Mouse (Mus musculus) embryo, embryonic 9.5 days (tissue): Measurements from ENCODE around the gene Porcn.

Experiments used
- DNase-seq: peaks from one replicate; pipeline ENCODE4 v3.0.0-alpha.2; 2017; ENCODE audit errors: extremely low spot score

The Porcn gene

GRCm38 (mm10) chrX:8205551-8205950, 774 bp downstream of the Porcn start:
- no peak for DNase-seq

GRCm38 (mm10) chrX:8205088-8205487, 1.2 kb downstream of the Porcn start:
- DNase-seq = no peak

GRCm38 (mm10) chrX:8204076-8204475, 2.2 kb downstream of the Porcn start:
- DNase-seq = no peak

DNA sequence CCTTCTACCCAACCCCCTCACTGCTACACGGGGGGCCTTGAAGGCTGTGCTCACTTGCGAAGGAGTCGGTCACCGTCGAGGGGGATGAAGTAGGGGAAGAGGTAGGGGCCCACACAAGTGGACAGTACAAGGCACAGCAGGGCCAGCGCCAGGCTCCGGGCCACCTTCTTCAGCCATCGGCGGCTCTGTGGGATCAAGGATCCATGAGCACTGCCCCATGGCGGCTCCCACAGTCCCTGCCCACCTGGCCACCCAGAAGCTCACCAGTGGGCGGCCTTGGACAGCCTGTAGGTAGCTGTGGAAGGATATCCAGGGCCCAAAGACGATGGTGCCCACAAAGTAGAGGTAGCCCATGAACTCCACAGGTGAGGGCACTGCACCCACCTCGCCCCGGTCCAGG, 3.2 kb downstream of the Porcn start:
- no peak for DNase-seq

GRCm38 (mm10) chrX:8193419-8193723, 13.0 kb downstream of the Porcn start, which contains the start of gene Ebp:
Ebp (minus strand) TSS chrX:8193512.
- DNase-seq = no peak

DNA sequence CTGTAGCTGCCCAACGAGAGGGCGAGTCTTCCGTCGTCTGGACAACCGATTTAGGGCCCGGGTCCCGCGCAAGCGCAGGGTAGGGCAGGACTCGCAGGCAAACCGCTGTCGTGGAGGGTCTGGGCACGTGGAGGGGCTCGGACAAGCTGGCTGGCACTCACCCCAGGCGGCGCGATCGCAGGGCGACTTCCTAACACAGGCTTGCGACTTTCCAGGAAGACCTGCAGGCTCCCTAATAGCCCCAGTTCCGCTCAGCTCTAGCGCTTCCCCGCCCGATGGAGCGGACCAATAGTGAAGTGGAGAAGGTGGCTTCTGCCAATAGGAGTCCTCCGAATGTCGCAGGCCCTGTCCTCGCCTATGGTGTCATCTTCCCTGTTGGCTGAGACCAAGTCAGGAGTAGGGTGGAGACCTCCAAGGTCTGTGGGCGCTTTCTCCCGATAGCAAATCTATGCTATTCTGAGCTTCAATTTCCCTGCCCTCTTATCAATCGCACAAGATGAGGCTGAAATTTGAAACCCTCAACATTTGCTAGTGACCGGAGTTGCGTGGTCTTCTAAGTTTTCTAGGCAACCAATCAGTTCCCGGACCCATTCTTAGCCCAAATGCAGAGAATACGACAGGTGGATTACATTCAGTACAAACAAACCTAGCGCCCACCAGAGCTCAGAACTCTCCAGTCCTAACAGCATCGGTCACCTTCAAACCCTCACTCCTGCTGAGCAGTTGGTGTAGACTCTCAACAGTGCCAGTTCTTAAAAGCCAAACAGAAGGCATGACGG, 13.5 kb downstream of the Porcn start:
- DNase-seq = peak; percentile 79

GRCm38 (mm10) chrX:8192126-8192639, 14.1 kb downstream of the Porcn start:
- DNase-seq = no peak

GRCm38 (mm10) chrX:8182871-8183540, 23.3 kb downstream of the Porcn start:
- no peak for DNase-seq

DNA sequence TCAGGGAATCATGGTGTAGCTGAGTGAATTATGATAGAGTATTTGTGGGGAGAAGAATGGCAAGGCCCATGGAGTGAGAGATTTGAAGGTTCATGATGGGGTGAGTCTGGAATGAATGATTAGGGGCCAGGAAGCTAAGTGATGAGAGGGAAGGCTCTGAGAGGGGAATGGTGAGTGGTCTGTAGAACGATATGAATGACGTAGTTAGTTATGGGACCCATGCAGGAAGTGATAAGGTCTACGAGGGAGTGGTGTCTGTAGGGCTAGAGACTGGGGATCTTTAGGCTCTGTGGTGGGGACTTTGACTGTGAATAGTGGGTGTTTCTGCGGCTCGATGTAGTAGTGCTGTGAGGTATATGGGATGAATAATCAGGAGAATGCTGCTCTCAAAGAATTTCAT, 26.7 kb downstream of the Porcn start:
- DNase-seq = no peak

GRCm38 (mm10) chrX:8178871-8179270, 27.5 kb downstream of the Porcn start:
- no peak for DNase-seq

- DNase-seq = peak; percentile 79
Measured at GRCm38 (mm10) chrX:8175504-8176385, 30.6 kb downstream of the Porcn start, which contains the start of gene Tbc1d25. Tbc1d25 (minus strand) TSS chrX:8176181.

DNA sequence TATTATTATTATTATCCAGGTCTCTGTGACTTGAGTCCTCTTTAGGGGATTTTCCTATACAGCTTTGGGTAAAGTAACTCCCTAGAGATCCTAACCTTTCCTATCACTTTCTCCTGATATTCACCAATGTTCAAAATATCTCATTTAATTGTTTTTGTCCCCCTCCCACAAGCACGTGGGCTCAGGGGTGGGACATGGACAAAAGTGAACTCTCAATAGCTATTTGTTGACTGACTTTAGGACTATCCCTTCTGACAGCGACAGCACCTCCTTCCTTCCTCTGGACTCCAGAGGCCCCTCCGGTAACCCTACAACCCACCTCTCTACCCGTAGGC, 31.2 kb downstream of the Porcn start:
- DNase-seq = no peak

- no peak for DNase-seq
Measured at GRCm38 (mm10) chrX:8167716-8168647, 38.3 kb downstream of the Porcn start.

- no peak for DNase-seq
Measured at GRCm38 (mm10) chrX:8164471-8164870, 41.9 kb downstream of the Porcn start.

- DNase-seq = no peak
Measured at GRCm38 (mm10) chrX:8163076-8163475, 43.2 kb downstream of the Porcn start.

DNA sequence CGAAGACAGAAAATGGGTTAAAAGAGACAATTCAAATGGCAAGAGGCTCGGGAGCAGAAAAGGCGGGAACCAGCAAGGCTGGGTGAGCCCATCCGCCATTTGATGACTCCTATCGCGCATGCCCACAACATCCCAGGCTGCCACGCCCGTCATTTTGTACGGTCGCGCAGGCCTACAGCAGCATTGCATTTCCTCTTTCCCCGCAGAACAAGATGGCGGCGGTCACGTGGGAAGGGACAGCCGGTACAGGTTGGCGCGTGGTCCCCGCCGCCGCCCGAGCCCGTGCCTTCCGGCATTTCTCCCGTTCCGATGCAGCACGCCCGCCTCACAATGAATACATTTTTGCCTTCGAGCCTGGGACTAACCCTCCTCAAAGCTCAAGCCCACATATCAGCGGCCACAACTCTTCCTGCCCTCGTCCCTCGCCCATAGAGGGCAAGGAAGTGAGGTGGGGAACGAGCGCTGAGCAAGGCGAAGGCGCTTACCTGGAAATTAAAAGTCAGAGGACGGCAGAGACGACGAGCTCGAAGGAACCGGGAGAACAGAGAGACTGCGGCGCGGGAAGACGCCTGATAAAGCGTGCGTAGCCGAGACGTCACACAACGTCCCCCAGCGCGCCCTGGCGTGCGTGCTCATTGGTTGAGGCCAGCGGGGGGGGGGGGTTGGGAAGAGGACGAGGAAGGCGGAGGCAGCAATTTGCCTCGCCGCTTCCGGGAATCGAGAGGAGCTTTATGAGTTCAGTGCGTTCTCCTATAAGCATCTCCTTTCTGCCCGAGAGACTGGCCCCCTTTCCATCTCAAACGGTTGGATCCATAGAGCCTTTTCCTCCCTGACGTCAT, 61.0 kb downstream of the Porcn start, which contains the start of gene Rbm3:
Gene Rbm3, minus strand, starts transcription at position 728 of the 839 bp plus-strand sequence.
- DNase-seq = peak; percentile 79
